ENCODE assay signal across 8 mouse cellular contexts in the genomic region with DNA sequence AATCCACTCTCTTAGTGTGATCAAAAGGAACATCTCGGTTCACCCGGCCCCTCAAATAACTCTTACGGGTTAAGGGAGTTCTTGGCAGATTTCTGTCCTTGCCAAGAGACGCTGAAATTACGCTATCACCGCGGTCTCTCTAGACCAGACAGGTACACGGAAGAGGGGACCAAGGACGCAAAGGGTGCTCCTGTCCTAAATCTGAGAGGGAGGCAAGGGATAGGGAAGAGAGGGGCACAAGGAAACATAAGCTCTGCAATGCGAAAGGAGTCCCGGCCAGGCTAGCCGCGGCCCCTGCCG. TPM values are rescaled to one million over a fixed set of nuclear protein-coding genes. Genes with fewer than 3 reads are reported as not detected.
DNase-seq lines count a peak whose midpoint lies in the region; ATAC-seq lines count a peak whose summit lies in the region.

No protein-coding gene starts in this region.

- H3K27me3 ChIP-seq in lung, embryonic 15.5 days: peaks cover 45% of the 10 kb centered on the region
- peaks cover 30% of the 10 kb centered on the region for H3K27me3 ChIP-seq in forebrain, embryonic 11.5 days (ENCODE audit: control insufficient read depth, insufficient read depth, low read length)
- peaks cover 42% of the 10 kb centered on the region for H3K27me3 ChIP-seq in limb, embryonic 11.5 days (ENCODE audit: control insufficient read depth, insufficient read depth, low read length)
- H3K27me3 ChIP-seq in stomach, embryonic 14.5 days (ENCODE audit: control insufficient read depth, insufficient read depth, low read length): 0 out of 2 replicates have a peak, but pooled peaks cover 5% of the 10 kb centered on the region

- no peak; the same call in 1 of the 2 replicates for ATAC-seq in lung, embryonic 15.5 days (ENCODE audit: borderline replicate concordance, extremely low read depth, low FRiP score, low TSS enrichment)
- peak; percentile 51 for ATAC-seq in forebrain, embryonic 11.5 days (replicated peaks; ENCODE audit: low FRiP score)
- peak; percentile 54; the same call in 1 of the 2 replicates for ATAC-seq in limb, embryonic 11.5 days (ENCODE audit: insufficient number of reproducible peaks, low FRiP score, low TSS enrichment, low read depth)
- ATAC-seq in stomach, embryonic 14.5 days (ENCODE audit: insufficient number of reproducible peaks, insufficient read depth, low FRiP score, low read depth): no peak

- no peak overlapping the region for H3K27ac ChIP-seq in lung, embryonic 15.5 days
- H3K27ac ChIP-seq in forebrain, embryonic 11.5 days (ENCODE audit: low read depth, low read length): no peak overlapping the region
- no peak overlapping the region for H3K27ac ChIP-seq in limb, embryonic 11.5 days (replicated peaks; ENCODE audit: low read depth, low read length)
- H3K27ac ChIP-seq in stomach, embryonic 14.5 days (ENCODE audit: low read length): no peak overlapping the region

- peak overlapping the region; percentile 47; the same call in 1 of the 2 replicates for H3K9ac ChIP-seq in lung, embryonic 15.5 days
- 0 out of 2 replicates have a peak overlapping the region, but pooled peaks have one; percentile 42 for H3K9ac ChIP-seq in forebrain, embryonic 11.5 days (ENCODE audit: low read length)
- H3K9ac ChIP-seq in limb, embryonic 11.5 days (ENCODE audit: low read length): no peak overlapping the region
- peak overlapping the region; percentile 39 for H3K9ac ChIP-seq in stomach, embryonic 14.5 days (replicated peaks; ENCODE audit: low read depth, low read length)

- peak overlapping the region; percentile 96 for H3K4me2 ChIP-seq in lung, embryonic 15.5 days
- peak overlapping the region; percentile 93 for H3K4me2 ChIP-seq in forebrain, embryonic 11.5 days (ENCODE audit: low read depth, low read length, severe bottlenecking)
- H3K4me2 ChIP-seq in limb, embryonic 11.5 days (ENCODE audit: low read depth, severe bottlenecking): peak overlapping the region; percentile 93
- H3K4me2 ChIP-seq in stomach, embryonic 14.5 days (replicated peaks; ENCODE audit: low read depth, low read length): peak overlapping the region; percentile 96

- 2% methylated on average over 14 of the region's 14 CpGs for WGBS in lung, embryonic 15.5 days
- WGBS in forebrain, embryonic 11.5 days: 3% methylated on average over 14 of the region's 14 CpGs
- 1% methylated on average over 14 of the region's 14 CpGs for WGBS in limb, embryonic 11.5 days
- WGBS in stomach, embryonic 14.5 days: 2% methylated on average over 14 of the region's 14 CpGs

- peaks cover 10% of the 10 kb centered on the region for H3K4me1 ChIP-seq in lung, embryonic 15.5 days
- H3K4me1 ChIP-seq in forebrain, embryonic 11.5 days (replicated peaks; ENCODE audit: control insufficient read depth, insufficient read depth, low read length): no peaks in the 10 kb centered on the region
- H3K4me1 ChIP-seq in limb, embryonic 11.5 days (ENCODE audit: control insufficient read depth, insufficient read depth, low read length): peaks cover 4% of the 10 kb centered on the region
- no peaks in the 10 kb centered on the region for H3K4me1 ChIP-seq in stomach, embryonic 14.5 days (ENCODE audit: control insufficient read depth, insufficient read depth, low read length)

- no peaks in the 10 kb centered on the region for H3K9me3 ChIP-seq in lung, embryonic 15.5 days
- no peaks in the 10 kb centered on the region for H3K9me3 ChIP-seq in forebrain, embryonic 11.5 days (ENCODE audit: control insufficient read depth, low read length)
- H3K9me3 ChIP-seq in limb, embryonic 11.5 days (ENCODE audit: control insufficient read depth, low read length): no peaks in the 10 kb centered on the region
- no peaks in the 10 kb centered on the region for H3K9me3 ChIP-seq in stomach, embryonic 14.5 days (ENCODE audit: control insufficient read depth, low read depth, low read length)

- no peak for DNase-seq in lung, postnatal 4 days
- DNase-seq in forebrain, embryonic 11.5 days (ENCODE audit: low spot score): no peak
- DNase-seq in limb, embryonic 11.5 days (ENCODE audit: low spot score): no peak
- no peak for DNase-seq in cerebellum, adult 18-20 months
- no peak for DNase-seq in urinary bladder, adult 2 months (ENCODE audit: low spot score)
- no peak for DNase-seq in thymus, postnatal 0 days (ENCODE audit: low spot score)

- H3K4me3 ChIP-seq in lung, embryonic 15.5 days: peak overlapping the region; percentile 58
- peak overlapping the region; percentile 49 for H3K4me3 ChIP-seq in forebrain, embryonic 11.5 days (ENCODE audit: low read depth, low read length)
- H3K4me3 ChIP-seq in limb, embryonic 11.5 days (ENCODE audit: low read depth, low read length): peak overlapping the region; percentile 45
- H3K4me3 ChIP-seq in stomach, embryonic 14.5 days (ENCODE audit: low read depth, low read length): peak overlapping the region; percentile 64

- no peaks in the 10 kb centered on the region for H3K36me3 ChIP-seq in lung, embryonic 15.5 days
- H3K36me3 ChIP-seq in forebrain, embryonic 11.5 days (ENCODE audit: control insufficient read depth, insufficient read depth, low read length): no peaks in the 10 kb centered on the region
- no peaks in the 10 kb centered on the region for H3K36me3 ChIP-seq in limb, embryonic 11.5 days (ENCODE audit: control insufficient read depth, insufficient read depth, low read length)
- no peaks in the 10 kb centered on the region for H3K36me3 ChIP-seq in stomach, embryonic 14.5 days (ENCODE audit: control insufficient read depth, insufficient read depth, low read length)

RNA-seq across cellular contexts. Expression of a gene that starts 1.8 kb away (rescaled TPM):
- polyA plus RNA-seq in lung, embryonic 15.5 days (2015; fragmentation: Nextera tagmentation; extraction: Ambion mirVana): 6.3 and 7.8 TPM in 2 replicates
- 0.28 and 0.36 TPM in 2 replicates for polyA plus RNA-seq in forebrain, embryonic 11.5 days (2014; fragmentation: Nextera tagmentation; extraction: Ambion mirVana)
- polyA plus RNA-seq in limb, embryonic 11.5 days (2014; fragmentation: Nextera tagmentation; extraction: Ambion mirVana): 0.26 and 0.41 TPM in 2 replicates
- 17.4 and 19.8 TPM in 2 replicates for polyA plus RNA-seq in stomach, embryonic 14.5 days (2014; fragmentation: Nextera tagmentation; extraction: Ambion mirVana)
- polyA plus RNA-seq in urinary bladder, adult 2 months (2012; rRNA removed): 2.9 and 3.0 TPM in 2 replicates
- 0.10 and 0.12 TPM in 2 replicates for polyA plus RNA-seq in thymus, postnatal 0 days (2015; fragmentation: Nextera tagmentation; extraction: Ambion mirVana)

RNA-seq across cellular contexts. Expression of a gene that starts 59.7 kb away (rescaled TPM):
- not detected in 2 replicates for polyA plus RNA-seq in lung, embryonic 15.5 days (2015; fragmentation: Nextera tagmentation; extraction: Ambion mirVana)
- not detected in 2 replicates for polyA plus RNA-seq in forebrain, embryonic 11.5 days (2014; fragmentation: Nextera tagmentation; extraction: Ambion mirVana)
- polyA plus RNA-seq in limb, embryonic 11.5 days (2014; fragmentation: Nextera tagmentation; extraction: Ambion mirVana): 0.34 TPM in 1 of 2 replicates, not detected in the other
- polyA plus RNA-seq in stomach, embryonic 14.5 days (2014; fragmentation: Nextera tagmentation; extraction: Ambion mirVana): not detected in 2 replicates
- not detected in 2 replicates for polyA plus RNA-seq in urinary bladder, adult 2 months (2012; rRNA removed)
- polyA plus RNA-seq in thymus, postnatal 0 days (2015; fragmentation: Nextera tagmentation; extraction: Ambion mirVana): not detected in 2 replicates

Comparison
In these comparisons a context has a peak if more than half of its experiments do, and no peak if none do; other contexts are left out.
1. ATAC-seq: peak in forebrain, embryonic 11.5 days (single experiment) and limb, embryonic 11.5 days (single experiment); none in lung, embryonic 15.5 days (single experiment) and stomach, embryonic 14.5 days (single experiment).
2. Peak in every context shown above with its lines, with median percentiles within 50 percentile points of each other: H3K4me2 ChIP-seq and H3K4me3 ChIP-seq.